Mouse (Mus musculus) urinary bladder, postnatal 4 days (tissue): ENCODE results near the gene Slc22a23.
A peak's percentile ranks its signal among the peaks of the same experiment; 100 is the strongest.

ENCODE experiments used
- DNase-seq, 2 experiments: peaks; one replicate each; pipeline ENCODE4 v3.0.0; 2021 to 2022; ENCODE audit warnings: low spot score in 2 of 2

Gene Slc22a23

DNA sequence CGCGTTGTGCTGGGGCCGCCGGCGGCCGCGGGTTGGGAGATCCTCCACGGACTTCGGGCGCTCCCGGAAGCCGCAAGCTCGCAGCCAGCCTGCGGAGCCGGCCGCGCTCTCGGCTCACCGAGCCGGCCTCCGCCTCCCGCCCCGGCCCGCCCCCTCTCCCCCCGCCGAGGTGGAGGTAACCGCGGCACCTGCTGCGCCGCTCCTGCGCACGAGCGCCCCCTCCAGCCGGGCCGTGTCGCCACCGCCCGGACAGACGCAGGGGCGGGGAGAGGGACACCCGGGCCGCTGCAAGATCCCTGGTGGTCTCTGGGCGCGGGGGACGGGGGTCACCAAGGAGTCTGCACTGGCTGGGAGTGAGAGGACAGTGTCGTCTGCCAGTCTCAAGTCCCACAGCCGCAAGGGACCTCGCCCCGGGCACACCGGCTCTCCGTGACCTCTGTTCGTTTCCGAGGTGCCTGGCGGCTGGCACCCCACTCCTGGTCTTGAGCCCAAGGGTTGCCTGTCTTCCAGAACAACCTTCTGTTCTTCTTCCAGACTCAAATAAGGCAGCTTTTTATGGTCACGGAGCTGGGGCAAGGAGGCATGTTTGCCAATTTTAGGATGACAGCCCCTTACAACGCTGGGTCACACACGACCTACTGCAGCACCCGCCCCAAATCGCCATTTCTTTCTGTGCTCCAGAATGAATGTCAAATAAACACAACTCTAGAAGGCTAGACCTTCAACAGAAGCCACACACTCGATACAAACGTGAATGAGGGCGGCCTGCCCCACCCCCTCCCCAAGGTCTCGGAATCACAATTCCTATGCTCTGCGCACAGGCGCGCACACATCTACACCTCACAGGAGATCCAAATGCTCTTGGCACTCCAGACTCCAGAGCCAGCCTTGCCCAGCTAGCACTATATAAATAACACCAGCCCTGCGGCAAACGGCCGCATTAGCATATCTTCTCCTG is at the start of gene Slc22a23:
Gene Slc22a23, minus strand, starts transcription at position 55 of the 958 bp plus-strand sequence.
- peak; percentile 58 to 76 for DNase-seq

DNA sequence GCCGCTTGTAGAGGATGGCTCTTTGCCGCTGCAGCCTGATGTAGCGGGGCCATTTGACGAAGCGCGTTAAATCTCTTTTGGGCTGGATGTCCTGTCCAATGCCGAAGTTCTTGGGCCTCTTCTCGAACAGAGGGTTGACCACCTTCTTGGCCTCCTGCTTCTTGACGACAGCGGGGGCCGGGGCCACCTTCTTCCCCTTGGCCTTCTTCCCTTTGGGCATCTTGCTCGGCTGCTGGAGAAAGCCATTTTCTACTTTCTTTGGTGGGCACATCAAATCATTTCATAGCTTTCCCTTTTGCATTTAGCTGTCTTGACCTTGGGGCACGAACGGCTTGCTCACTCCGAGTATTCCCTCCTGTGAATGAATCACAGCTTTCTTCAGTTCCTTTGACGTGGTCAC is 49.3 kb upstream of the Slc22a23 start:
- DNase-seq = peak in 1 of 2 experiments; percentile 60

DNA sequence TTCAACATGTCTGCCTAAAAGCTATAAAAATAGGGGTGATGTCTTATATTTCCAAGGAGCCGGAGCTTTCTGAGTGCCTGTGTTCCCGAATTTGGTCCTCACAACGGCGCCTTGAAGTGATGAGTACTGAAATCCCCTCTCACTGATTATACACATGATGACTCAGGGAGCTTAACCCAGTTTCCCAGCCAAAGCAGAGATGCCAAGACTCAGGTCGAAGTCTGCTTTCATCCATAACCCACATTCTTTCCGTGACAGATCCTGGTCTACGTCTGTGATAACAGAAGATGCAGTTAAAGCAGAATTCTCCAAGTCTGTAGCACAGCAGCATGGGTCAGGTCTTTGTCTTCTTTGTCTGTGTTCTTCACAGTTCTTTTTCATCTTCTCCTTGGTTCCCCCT is 47.4 kb upstream of the Slc22a23 start:
- no peak for DNase-seq

DNA sequence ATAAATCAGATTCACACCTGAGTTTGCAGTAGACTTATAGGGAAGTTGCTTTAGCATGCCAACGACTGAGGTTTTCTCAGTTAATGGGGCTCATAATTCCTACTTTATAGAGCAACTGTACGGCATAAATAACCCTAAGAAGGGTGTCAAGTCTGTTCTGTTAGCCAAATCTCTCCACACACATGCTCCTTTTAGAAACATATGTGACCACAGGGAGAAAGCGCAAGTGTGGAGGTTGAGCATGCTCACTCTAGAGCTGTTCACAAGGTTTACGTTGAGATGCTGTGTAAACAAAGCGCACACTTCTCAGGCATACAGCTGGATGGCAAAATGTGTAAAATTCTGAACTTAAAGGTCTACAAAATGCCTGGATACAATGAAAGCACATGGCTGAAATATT is 43.2 kb upstream of the Slc22a23 start:
- no peak for DNase-seq

DNA sequence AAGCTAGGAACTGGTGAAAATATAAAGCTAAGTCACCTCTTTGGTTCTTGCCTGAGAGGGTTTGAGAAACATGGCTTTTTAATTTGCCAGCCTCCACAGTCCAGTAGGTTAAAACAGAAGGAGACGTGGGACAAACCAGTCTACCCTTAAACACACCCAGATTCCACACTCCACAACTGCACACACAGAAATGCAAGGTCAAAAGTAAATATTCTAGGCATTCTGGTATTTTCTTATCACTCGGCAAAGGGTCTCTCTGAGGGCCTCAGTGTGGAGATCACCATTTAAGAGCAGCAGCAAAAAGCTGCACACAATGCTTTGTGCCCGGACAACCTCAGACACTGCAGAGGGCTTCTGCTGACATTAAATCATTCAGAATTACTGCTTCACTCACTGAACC is 38.4 kb upstream of the Slc22a23 start:
- no peak for DNase-seq

DNA sequence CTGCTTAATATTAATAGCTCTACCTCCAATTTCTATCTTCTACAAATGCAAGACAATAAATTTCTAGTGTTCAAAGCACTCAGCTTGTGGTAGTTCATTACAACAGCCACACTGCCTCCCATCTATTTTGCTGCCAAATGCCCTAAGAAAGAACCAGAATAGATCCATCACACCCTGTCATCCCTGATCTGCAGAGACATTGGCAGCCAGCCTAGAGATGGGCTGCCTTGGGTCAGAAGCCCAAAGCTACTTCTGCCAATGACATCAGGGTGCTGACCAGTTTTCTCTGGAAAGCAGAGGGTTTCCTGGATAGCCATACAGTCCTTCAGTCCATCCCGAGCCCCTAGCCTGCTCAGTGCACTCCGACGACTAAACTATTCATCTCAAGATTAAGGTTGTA is 33.9 kb upstream of the Slc22a23 start:
- DNase-seq = no peak

DNA sequence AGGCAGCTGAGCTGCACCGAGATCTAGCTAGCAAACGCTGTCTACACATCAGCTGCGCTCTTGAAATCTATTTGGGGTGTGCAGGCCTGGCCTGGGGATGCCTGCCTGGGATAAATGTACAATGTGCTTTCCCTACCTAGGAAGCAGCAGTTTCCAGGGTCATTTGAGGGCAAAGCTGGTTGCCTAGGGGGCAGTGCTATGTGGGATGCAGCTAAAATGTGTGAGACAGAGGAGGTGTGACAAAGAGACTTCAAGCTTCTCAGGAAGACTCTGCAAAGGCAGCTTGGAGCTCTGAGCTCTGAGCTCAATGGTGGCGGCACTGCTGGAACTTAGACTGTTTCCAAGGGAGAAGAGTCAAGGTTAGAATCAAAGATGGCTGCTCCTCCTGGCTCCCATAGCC is 30.2 kb upstream of the Slc22a23 start:
- no peak for DNase-seq

DNA sequence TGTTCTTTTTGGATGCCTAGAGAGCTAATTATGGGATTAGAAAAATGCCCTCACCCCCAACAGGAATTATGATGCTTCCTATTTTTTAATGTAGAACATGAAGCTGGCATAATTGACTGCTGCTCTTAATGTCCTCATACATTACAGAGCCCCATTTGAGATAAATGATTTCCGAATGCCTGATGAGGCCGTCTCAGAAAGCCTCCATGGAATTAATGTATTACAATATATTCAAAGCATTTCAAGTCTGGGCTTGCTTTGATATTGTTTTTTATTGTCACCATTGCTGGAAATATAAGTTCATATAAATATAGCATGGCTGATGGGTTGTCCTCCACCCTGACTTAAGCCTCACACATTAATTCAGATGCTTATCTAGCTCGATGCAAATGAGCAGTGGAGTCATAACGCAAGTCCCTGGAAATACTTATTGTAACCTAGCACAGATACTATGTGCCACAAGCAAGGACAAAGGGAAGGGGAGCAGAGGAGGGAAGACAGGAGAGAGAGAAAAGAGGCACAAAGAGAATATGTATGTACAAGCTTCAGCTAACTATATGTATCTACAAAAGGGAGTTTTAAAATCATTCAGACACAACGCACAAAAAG is 28.0 kb upstream of the Slc22a23 start:
- DNase-seq = no peak

DNA sequence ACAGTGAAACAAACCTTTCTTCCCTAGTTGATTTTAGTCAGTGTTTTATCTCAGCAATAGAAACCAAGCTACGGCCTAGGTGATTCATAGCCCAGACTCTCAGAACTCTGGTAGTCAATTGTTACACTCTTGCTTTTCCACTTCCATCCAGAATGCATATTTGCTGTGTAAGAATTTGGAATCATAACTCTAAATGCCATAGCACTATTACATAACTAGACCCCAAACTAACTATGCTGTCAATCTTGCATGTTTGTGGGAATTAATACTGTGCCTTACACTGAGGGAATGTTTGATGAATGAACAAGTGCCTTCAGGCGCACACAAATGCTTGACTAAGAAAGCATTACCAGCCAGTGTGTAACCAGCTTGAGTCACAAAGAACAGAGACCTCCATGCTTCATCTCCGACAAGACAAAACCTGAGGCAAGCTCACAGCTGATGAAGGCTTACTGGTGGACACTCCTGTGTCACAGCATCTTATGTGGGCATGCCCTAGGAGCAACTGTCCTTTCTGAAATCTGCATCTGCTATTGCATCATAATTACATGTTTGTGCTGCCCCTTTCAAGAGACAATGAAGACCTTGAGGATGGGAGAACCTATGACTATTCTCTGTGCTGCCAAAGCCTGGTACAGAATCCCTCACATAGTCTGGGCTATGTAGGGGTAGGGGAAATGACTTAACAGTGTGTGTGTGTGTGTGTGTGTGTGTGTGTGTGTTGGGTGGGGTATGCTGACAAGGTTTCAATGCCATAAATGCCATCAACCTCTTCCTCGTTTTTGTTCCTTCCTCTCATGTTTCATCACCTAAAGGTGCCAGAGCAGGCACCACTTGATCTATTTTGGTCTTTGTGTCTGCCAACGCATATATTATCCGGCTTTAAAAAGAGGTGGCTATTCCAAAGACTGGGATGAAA is 27.2 kb upstream of the Slc22a23 start:
- DNase-seq = no peak

DNA sequence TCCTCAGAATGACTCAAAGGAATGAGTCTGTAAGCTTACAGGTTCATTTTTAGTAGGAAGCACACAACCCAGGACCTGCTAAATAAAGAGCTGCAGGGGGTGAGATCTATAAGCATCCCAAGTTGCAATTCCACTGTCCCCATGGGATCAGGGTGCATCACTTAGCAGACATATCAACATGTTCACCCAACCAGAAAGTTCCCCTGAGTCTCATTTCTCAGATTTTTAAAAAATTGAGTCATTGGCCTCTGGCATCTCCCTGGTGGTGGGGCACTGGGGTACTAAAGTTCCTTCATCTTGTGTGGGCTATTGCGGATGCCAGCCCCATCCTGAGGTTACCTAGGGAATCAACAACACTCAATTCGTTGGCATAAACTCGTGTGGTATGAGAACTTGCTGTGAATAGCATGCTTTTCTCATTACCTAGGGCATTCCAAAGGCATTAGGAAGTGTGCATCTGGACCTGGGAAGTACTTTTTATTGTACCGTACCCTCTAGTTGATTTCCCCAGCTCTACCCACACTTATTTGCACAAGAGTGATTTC is 25.4 kb upstream of the Slc22a23 start:
- DNase-seq = no peak

DNA sequence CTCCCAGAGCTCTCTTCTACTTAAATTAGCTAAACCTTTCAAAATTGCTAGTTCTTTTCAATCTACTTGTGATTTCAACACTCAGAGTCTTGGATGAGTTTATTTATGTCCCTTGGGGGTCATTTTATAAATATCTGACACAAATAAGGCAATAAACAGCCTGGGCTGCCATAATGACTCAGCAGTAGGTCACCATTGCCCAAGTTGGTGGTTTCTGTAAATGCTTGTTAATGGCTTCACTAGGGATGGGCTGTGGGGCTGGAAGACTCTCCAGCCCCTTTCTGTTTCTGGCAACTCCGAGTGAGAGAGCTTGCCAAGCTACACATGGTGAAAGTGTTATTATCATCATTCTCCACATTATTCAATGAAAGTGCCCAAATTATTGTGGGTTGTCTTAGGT is 20.2 kb upstream of the Slc22a23 start:
- DNase-seq = no peak

DNA sequence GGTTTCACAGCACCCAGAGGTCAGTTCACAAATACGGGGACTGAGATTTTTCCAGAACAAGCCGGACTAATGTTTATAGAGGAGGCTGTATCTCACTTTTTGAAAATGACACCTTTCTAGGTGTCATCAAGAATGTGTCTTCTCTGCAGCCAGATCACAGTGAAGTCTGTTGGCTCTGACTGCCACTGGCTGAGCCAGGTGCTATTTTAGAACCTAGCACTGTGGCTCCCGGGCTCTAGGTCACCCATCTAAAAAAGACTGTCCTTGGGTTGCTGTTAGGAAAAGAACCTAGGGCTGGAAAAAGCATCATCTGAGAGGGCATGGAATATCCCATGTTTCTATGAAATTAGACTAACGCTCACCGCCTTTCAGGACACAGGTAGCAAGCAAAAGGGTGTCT is 10.7 kb upstream of the Slc22a23 start:
- no peak for DNase-seq

DNA sequence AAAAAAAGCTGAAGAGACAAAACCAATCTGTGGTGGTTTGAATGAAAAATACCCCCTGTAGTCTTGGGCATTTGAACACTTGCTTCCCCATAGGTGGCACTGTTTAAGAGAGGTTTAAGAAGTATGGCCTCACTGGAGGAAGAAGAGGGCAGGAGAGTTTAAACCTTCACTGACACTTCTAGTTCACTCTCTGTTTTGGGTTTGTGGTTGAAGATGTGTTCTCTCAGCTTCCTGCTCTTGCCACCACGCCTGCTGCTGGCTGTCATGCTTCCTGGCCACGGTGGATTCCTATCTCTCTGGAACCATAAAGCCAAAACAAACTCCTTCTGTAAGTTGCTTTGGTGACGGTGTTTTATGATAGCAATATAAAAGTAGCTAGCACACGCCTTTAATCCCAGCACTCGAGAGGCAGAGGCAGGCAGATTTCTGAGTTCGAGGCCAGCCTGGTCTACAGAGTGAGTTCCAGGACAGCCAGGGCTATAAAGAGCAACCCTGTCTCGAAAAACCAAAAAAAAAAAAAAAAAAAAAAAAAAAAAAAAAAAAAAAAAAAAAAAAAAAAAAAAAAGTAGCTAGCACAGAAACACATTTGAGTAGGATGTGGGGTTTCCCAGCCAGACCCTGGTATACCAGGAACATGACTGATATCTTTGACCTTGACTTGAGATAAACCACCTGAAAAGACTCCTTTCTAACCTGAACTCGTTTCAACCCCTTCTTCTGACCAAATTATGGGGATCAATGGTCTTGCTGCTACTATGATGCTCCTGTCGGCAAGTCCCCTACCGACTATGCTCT is 10.0 kb upstream of the Slc22a23 start:
- no peak for DNase-seq

DNA sequence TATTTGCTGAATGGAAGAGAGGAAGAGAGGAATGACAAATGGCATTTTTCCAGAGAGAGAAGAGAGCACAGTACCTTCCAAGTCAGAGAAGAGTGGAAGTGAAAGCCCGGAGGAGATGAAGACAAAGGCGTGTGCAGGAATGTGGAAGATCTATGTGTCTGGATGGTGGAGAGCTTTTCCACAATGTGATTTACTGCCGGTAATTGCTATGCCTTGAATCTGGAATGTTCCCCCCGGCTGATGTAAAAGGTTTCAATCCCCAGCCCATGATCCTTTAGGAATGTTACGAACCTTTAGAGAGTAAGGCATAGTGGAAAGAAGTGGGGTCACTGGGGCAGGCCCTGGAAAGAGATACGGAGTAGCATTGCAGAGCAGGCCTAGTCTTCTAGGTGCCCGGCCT is 8.3 kb upstream of the Slc22a23 start:
- no peak for DNase-seq

DNA sequence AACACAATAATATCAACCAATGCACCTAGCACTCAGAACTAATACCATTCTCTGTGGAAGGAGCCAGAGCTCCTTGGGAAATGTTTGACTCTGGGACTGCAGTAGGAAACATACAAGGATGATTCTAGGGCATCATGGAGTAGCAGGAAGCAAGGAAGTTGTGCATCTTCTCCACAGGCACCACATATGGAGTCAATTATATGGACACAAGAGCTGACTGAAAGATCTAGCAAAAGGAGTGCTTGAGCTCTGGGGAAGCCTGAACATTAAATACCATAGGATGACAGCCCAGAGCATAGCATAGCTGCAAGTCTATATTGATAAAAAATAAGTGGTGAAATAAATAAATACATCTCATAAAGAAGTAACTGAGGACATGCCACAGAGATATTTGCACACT is 6.5 kb upstream of the Slc22a23 start:
- DNase-seq = no peak

DNA sequence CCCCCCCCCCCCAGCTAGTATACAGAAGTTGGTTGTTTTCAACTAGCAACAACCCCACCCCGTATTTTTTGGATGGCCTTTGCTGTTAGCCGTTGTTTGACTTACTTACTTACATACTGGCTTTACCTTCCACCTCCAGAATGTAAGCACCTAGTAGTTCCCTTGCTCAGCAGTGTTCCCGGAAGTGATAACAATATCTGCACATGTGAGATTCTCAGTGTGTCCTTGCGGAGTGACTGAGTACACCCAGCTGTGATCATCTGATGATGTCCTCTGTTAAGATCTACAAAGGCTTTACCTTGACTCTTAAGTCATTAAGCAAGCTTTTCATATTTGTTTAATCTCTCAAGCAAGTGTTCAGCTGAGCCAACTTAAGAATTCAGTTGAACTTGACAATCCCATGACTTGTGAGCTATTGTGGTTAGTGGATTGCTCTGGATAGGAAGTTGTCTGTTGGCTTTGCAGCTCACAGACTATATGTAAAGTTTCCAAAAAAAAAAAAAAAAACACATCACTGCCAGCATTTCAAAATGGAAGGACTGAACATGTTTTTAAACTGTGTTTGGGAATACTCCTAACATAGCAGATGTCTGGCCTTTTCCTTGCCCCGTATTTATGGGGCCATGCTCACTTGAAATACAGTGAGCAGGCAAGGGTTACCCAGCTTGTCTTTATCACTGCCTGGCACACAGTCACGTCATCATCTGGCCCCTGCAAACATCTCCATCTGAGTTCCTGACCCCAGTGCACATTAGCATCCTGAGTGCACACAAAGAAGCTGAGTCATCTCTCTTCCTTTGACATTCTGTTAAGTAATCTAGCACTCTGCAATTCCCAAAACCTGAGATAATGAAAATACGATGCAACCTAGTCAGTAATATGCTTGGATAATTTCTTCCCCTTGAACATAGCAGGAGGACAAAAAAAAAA is 3.2 kb upstream of the Slc22a23 start:
- no peak for DNase-seq

DNA sequence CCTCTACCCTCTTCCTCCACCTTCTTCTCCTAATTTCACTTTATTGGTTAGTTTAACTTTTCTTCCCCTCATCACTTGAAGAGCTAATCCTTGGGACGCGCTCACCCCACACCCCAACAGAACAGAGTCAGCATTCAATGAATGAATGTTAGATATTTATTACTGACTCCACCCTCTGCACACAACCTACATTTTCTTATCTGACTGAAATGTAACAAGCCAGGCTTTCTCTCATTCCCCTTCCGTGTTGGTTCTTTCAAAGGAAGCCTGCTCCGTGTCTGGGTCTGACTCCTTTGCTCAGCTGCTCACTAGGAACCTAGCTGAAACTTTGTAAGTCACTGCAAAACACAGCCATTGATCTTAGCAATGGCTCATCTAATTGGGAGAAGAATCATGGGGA is 1.8 kb upstream of the Slc22a23 start:
- no peak for DNase-seq

DNA sequence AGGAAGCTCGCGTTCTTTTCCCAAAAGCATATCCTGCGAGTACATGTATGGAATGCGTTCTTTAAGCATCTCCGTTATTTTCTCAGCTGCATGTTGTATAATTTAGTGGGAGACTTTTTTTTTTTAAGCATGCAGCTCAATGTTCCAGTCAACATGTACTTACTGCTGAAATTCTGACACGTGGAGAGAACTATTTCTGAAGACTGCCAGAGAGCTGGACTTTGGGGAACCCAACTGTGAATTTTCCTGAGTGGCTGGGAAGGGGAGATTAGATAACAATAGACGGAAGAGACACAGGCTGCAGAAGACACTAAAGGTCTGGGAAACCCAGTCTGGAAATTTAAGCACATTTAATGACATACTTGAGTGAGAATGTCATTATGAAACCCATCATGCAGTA is 1.3 kb upstream of the Slc22a23 start:
- no peak for DNase-seq

DNA sequence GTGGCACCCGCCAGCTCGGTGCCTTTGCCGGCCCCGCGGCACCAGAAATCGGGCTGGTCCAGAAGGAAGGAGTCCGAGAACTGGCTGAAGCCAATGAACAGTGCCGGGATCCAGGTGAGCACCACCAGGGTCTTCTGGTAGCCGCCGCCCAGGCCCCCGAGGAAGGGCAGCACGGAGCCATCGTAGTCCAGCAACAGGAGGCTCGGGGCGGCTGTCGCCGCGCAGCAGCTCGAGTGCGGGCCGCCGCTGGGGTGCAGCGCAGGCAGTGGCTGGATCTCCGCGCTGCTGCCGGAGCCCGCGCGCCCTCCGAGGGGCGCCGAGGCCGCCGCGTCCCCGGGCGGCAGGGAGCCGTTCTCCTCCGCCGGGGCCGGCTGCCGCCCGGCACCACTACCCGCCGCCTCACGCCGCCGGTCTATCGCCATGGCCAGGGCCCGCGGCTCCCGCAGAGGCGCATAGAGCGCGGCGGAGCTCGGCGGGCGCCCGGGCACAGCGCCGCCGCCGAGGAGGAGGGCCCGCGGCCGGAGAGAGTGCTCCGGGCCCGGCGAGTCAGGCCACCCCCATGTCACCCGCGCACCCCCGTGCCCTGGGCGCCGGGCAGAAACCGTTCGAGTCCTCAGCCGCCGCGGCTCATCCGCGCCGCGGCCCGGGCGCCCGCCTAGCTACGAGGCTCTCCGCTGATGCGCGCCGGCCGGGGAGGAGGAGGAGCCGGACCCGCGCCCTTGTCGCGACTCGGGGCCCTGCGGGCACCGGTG is 430 bp downstream of the Slc22a23 start:
- DNase-seq = peak in 1 of 2 experiments; percentile 28
